Mouse (Mus musculus) left cerebral cortex, postnatal 25 days (tissue): ENCODE data around the gene Katnbl1. TPM values are rescaled to one million over a fixed set of nuclear protein-coding genes. Genes with fewer than 3 reads are reported as not detected.

ENCODE experiments used
- DNase-seq, 2 experiments: peaks; one replicate each; pipeline ENCODE4 v3.0.0; 2022; ENCODE audit warnings: low spot score in 2 of 2, mixed read lengths in 1 of 2
- intact Hi-C: fragments of 180-260 bp; cut with DNase I; formaldehyde crosslinking; loops from one replicate; pipeline ENCODE4 v1.15.1; 2025
- total RNA-seq, 2 experiments: library from RNA; stranded (reverse); gene quantifications; 2 replicates each; pipeline ENCODE4 v1.2.3; 2021

The Katnbl1 gene
- 10 to 100 TPM; 13.2 to 13.8 TPM for total RNA-seq

DNA sequence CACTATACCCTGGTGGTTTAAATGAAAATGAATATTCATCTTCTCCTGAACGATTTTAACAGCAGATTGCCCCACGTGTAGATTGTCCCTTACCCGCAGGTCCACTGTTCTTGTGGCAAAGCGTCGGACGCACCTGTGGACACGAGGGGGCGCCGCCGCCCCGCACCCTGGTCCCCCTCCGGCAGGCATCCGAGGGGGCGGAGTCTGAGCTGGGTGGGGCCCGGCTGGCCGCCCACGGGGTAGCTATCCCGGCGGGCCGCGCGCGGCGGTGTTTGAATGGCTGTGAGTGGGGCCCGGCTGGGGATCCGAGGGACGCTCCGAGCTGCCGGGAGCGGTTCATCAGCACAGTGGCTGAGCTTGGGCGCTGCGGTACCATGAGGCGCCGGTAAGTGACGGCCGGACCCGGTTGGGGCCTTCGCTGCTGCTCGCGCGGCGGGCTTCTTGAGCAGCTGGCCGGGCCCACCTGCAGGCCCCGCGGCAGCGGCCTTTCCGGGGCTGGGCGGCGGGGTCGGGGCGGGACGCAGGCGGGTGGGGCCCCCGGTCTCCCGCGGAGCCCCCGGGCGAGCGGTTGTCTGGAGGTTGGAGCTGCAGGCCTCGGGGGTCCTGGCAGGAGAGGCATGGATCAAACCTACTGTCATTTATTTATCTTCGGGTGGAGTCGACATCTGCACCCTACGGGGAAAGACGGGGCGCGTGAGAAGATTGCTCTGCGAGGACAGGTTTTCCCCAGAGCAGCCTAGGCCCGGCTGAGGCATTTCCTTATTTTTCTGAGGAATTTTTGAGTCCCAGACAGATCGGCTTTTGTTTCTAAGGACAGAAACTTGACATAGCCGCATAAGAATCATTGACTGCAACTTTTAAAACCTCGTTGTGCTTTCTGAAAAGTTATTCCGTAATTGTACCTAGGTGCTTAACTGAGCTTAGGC, at the start of gene Katnbl1:
Gene Katnbl1, plus strand, starts transcription at position 239 of the 926 bp plus-strand sequence.
- peak; percentile 89 to 93 for DNase-seq
- intact Hi-C loops: loop anchor here (2.0 to 5.0 kb wide), 3 partner anchors 76 to 388 kb away; partner anchors contain the start of genes Chrm5 and Emc7

DNA sequence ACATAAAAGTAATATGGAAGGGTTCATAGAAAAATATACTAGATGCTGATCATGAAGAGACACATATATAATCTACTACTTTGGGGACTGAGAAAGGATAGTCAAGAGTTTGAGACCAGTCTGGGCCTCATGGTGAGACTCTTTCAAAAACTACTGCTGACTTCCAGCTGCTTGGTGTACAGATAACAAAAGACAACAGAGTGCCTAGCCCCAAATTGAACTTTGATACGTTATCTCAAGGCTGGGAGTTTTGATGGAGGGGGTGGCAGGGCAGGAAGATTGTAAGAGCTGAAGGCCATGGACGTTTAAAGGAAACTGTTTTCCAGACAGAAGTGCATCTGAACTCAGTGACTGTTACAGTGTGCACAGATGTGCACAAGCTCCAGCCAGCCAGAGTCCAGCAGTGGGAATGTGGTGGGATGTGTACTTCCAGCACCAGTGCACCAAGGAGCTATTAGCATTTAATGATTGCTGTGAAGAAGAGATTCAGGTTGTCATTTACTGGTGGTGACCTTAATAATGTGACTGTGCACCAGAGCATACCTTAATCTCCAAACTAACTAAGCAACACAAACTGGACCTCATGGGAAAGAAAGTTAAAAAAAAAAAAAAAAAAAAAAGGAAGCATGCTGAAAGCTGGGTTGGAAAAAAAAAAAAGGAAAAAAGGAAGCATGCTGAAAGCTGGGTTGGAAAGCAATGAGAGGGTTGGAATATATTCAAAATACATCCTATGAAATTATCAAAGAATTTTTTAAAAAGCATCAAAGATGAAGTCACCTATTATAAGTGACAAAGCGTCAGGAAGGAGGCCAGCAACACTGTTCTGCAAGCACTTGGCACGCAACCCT, 46.7 kb upstream of the Katnbl1 start:
- intact Hi-C loops: no loop called here
- no peak for DNase-seq

- no peak for DNase-seq
- intact Hi-C loops: no loop called here
These were observed 41.8 kb upstream of the Katnbl1 start for GRCm38 (mm10) chr2:112337211-112337610.

DNA sequence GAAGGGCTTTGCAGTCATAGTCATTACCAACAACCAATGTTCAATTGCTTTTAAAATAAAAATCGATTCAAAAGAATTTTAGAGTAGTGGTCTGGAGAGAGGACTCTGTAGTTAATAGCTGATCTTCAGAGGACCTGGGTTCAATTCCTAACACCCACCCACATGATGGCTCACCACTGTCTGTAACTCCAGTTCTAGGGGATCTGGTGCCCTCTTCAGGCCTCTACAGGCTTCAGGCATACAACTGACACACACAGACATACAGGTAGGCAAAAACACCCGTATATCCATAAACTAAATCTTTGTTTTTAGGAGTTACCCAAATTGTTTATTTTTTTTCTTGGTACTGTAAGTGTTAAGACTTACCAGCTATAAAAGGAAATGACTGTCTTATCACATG, 39.3 kb upstream of the Katnbl1 start:
- intact Hi-C loops: loop anchor here (2.0 kb wide), 1 partner anchor 73 kb away; the partner anchor contains the start of gene Gm21985
- DNase-seq: peak in 1 of 2 experiments; percentile 27

DNA sequence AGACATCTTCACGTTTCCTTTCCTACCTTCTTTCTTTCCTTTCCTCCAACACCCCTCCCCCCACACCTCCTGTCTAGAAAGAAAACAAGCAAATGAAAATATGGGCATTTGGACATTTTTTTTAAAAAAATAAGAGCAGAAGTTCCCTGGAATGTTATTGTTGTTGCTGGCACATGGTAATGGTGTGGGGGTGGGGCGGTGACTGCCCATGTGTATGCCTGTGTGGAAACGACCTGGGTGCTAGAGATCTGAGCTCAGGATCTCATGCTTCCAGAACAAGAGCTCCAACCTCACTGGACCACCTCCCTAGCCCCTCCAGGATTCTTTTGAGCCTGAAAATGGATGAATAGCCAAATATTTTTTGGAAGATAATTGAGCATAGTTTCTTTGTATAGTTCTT, 37.9 kb upstream of the Katnbl1 start:
- DNase-seq: no peak
- intact Hi-C loops: no loop called here

DNA sequence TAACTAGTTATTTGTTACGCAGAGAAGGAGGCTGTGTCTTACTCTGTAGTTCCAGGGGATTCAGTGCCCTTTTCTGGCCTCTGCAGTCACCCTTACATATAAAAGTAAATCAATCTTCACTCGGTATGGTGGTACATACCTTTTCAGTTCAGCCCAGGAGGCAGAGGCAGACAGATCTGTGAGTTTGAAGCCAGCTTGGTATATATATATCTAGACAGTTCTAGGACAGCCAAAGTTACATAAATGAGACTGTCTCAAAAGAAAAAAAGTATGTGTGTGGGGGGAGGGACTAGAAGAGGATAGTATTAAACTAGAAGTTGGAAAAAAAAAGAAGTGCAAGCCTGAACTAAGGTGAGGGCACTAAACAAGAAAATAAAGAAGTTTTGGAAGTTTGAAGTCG, 30.8 kb upstream of the Katnbl1 start:
- DNase-seq: peak in 1 of 2 experiments; percentile 18
- intact Hi-C loops: no loop called here

DNA sequence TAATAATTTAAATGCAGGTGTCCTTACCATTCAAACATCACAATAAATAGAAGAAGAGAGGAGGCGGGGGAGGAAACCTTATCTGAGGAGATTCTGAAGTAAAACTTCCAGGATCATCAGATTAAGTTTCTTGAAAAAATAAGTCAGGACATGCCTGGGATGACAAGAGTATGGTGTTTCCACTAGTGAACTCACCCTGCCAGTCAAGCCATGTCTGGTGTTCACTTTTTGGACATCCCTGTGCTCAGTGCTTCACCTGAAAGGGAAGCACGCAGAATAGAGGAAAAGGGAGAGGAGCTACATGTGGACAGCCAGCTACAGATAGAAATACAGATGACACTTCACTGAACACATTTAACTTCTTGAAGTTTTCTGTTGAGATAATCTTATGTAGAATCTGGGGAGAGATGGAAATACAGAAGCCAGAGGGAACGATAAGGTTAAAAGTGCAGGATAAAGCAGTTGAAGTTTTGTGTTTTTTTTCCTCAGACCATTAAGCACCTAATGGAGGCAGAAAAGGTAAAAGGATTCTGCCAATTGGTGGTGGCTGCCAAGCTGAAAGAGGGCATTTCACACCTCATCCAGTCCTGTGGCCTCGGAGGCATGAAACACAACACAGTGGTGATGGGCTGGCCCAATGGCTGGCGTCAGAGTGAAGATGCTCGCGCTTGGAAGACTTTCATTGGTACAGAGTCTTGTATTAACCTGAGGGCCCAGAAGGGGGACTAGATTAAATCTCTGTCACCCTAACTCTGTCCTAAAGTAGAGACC, 25.1 kb upstream of the Katnbl1 start:
- intact Hi-C loops: no loop called here
- no peak for DNase-seq

DNA sequence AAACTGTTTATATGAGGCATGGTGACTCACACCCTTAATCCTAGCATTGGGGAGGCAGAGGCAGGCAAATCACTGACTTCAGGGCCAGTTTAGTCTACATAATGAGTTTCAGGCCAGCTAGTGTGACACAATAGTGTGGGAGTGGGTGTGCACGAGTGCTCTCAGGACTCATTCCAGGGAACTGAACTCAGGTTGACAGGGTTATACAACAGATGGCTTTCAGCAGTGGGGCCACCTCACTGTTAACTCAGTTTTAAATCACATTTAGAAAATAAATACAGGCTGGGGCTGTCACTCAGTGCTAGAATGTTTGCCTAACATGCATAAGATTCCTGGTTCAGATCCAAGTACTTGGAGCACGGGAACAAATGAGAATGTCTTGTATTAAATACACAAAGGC, 19.4 kb upstream of the Katnbl1 start:
- DNase-seq: peak in 1 of 2 experiments; percentile 33
- intact Hi-C loops: no loop called here

GRCm38 (mm10) chr2:112360012-112360780, 18.8 kb upstream of the Katnbl1 start:
- intact Hi-C loops: no loop called here
- DNase-seq: no peak

GRCm38 (mm10) chr2:112360781-112361169, 18.2 kb upstream of the Katnbl1 start:
- intact Hi-C loops: no loop called here
- no peak for DNase-seq

- intact Hi-C loops: loop anchor here (5.0 kb wide), 1 partner anchor 100 kb away; the partner anchor contains the start of genes Gm21985 and Slc12a6
- DNase-seq: no peak
These were observed 11.8 kb upstream of the Katnbl1 start for GRCm38 (mm10) chr2:112367222-112367621.

- intact Hi-C loops: loop anchor here (1.0 to 5.0 kb wide), 2 partner anchors 86 to 101 kb away; partner anchors contain the start of genes Emc7, Gm21985 and Slc12a6
- peak; percentile 95 to 96 for DNase-seq
These were observed 11.0 kb upstream of the Katnbl1 start, which contains the start of gene Emc4 for GRCm38 (mm10) chr2:112367726-112368673. Gene Emc4, minus strand, starts transcription at chr2:112368027.

DNA sequence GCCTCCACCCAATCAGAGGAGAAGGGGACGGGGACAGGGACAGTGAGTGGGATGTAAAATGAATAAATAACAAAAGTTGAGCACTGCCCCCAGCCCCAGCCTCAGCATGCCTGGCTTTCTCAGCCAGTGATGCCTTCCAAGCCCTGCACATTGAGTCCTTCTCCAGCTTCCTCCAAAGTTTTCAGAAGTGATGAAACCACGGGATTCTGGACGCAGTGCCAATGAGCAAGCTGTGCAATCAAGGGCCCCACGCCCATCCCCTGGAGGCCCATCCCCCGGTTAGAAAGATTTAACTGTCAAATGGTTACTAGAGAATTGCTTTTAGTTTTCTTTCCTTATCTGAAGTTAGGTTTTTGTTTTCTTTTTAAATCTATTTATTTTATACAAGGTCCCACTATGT, 9.1 kb upstream of the Katnbl1 start:
- DNase-seq: no peak
- intact Hi-C loops: loop anchor here (5.0 kb wide), 1 partner anchor 103 kb away; the partner anchor contains the start of genes Gm21985 and Slc12a6

GRCm38 (mm10) chr2:112373141-112373540, 5.9 kb upstream of the Katnbl1 start:
- DNase-seq: no peak
- intact Hi-C loops: no loop called here

DNA sequence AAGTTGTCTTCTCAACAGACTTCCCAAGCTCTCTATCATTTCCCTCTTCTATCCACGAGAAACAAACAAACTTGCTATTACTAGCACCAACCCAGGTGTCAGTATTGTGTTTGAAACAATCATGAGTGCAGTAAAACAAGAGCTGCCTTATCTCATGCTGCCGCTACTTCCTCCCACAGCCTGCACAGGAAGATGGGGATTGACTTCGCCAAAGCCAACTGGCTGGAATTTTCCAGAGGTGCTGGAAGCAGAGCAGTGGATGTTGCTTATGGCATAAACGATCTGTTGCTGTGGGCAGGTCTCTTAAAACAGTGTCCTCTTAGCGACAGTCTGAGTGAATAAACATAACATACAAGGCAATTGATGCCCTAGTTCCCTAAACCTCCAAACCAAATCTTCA, 4.4 kb upstream of the Katnbl1 start:
- DNase-seq: no peak
- intact Hi-C loops: loop anchor here (5.0 kb wide), 1 partner anchor 393 kb away; no protein-coding TSS in a partner anchor

GRCm38 (mm10) chr2:112380131-112380530, 1.1 kb downstream of the Katnbl1 start:
- intact Hi-C loops: no loop called here
- DNase-seq: no peak

- intact Hi-C loops: no loop called here
- no peak for DNase-seq
These were observed 2.2 kb downstream of the Katnbl1 start for GRCm38 (mm10) chr2:112381219-112381618.
